Mouse (Mus musculus): Measurements from ENCODE around the gene Rag1. TPM values are rescaled to one million over a fixed set of nuclear protein-coding genes. Genes with fewer than 3 reads are reported as not detected.

Gene Rag1
- polyA plus RNA-seq, 1 experiment: 0.21 TPM

DNA sequence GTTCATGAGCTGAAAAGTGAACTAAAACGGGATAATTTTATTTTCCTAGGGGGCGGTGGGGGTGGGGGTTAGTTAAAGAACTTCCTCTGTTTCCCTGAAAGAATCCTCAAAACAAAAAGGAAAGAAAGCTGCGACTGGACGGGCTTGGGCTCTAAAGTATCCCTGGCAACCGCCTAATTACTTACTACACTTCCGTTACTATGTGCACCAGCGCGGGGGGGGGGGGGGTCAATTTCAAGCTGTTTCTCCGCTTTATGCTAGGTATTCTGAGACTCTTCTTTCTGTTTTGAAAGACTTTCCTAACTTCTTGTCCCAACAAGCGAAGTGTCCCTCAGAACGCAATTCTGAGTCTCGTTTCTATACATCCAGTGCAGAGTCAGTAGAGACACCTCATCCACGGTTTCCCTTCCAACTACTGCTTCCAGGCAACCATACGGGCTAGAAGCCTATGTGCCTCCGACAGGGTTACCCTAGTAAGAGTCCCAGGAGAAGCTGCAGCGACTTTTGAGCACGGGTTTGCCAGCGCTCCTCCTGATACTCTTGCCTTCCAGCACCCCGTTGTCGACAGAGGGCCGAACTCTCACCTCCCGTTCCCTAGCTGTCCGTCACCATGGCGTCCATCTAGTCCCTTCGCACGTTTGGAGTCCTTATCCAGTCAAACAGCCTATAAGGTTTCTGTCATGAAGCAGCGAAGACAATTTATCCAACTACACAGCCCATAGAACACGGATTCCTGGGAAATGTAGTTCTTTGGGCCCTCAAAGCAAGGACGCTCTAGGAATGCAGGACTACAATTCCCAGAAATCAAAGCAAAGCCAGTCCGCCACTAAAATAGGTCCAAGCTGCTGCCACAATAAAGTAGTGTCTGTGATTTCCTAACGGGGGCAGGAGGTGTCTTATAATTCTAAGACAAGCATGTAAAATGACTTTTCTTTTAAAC is 20.7 kb downstream of the Rag1 start:
- Histone ChIP-seq H3K4me3 (replicated peaks; ENCODE audit: insufficient read depth, low read depth, low read length) (peak overlapping the region; percentile 94), H3K27ac (ENCODE audit: insufficient read depth, low read length) (peak overlapping the region; percentile 94), H3K27me3 (ENCODE audit: control insufficient read depth, insufficient read depth, low read length) (no peaks in the 10 kb centered on the region), H3K4me1 (ENCODE audit: control insufficient read depth, insufficient read depth, low read length) (peaks cover 3% of the 10 kb centered on the region)
- peak; percentile 91 to 96 for DNase-seq
- under 1% methylated on average over 31 of the region's 31 CpGs for WGBS
- no peak for TF ChIP-seq CTCF (IDR thresholded peaks at IDR 0.05; ENCODE audit: borderline replicate concordance, insufficient read depth, low read depth, low read length)
- peak; percentile 83; the same call in 1 of the 2 replicates for TF ChIP-seq POLR2A (IDR thresholded peaks at IDR 0.05; ENCODE audit: borderline replicate concordance, insufficient read depth, low read length)

DNA sequence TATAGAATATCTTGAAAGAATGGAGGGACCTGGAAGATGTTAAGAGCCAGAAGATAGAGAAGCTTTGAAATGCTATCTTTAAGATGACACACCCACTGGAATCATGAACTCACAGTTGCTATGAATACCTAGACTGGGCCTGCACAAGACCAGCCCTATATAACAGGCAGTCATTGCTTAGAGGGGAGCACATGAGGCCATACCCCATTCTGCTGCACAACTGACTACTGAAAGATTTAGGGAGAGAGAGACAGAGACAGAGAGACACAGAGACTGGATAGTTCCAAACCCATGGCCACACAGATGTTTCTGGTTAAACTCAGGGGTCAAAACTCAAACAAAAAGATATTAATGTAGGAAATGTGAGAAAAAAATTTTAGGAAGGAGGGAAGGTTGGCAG is 22.1 kb downstream of the Rag1 start:
- TF ChIP-seq POLR2A (IDR thresholded peaks at IDR 0.05; ENCODE audit: borderline replicate concordance, insufficient read depth, low read length): no peak
- no peak for TF ChIP-seq CTCF (IDR thresholded peaks at IDR 0.05; ENCODE audit: borderline replicate concordance, insufficient read depth, low read depth, low read length)

DNA sequence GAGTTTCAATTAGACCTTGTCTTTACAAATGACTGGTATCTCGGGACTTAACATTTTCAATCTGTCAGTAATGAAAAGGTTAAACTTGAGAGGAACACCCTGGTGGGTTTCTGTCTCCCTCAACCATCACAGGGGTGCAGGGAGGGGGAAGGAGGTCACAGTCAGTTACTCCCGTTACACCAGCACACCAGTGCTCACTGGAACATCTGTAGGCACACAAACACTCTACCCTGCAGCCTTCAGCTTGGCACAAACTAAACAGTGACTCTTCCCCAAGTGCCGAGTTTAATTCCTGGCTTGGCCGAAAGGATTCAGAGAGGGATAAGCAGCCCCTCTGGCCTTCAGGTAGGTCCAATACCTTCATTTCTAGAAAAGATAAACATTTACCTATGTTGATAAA is 24.8 kb downstream of the Rag1 start, which contains the start of gene Rag2:
TSS of gene Rag2 (plus strand) at position 193 of the 400 bp plus-strand sequence.
- DNase-seq: no peak
- Histone ChIP-seq H3K27ac (ENCODE audit: insufficient read depth, low read length) (no peak within 1 kb of the TSS), H3K4me1 (ENCODE audit: control insufficient read depth, insufficient read depth, low read length) (peaks cover 3% of the 10 kb centered on the region), H3K27me3 (ENCODE audit: control insufficient read depth, insufficient read depth, low read length) (no peaks in the 10 kb centered on the region), H3K4me3 (replicated peaks; ENCODE audit: insufficient read depth, low read depth, low read length) (no peak within 1 kb of the TSS)
- 63% methylated on average over 4 of the region's 4 CpGs for WGBS
- TF ChIP-seq POLR2A (IDR thresholded peaks at IDR 0.05; ENCODE audit: borderline replicate concordance, insufficient read depth, low read length) (no peak), CTCF (IDR thresholded peaks at IDR 0.05; ENCODE audit: borderline replicate concordance, insufficient read depth, low read depth, low read length) (no peak)

More for the DNA sequence above, 22.1 kb downstream of the Rag1 start:
- no peaks in the 10 kb centered on the region for H3K27me3 ChIP-seq (ENCODE audit: control insufficient read depth, insufficient read depth, low read length)
- peaks cover 3% of the 10 kb centered on the region for H3K4me1 ChIP-seq (ENCODE audit: control insufficient read depth, insufficient read depth, low read length)
- no peak for DNase-seq
- no peak overlapping the region for H3K27ac ChIP-seq (ENCODE audit: insufficient read depth, low read length)
- no peak overlapping the region for H3K4me3 ChIP-seq (replicated peaks; ENCODE audit: insufficient read depth, low read depth, low read length)

DNA sequence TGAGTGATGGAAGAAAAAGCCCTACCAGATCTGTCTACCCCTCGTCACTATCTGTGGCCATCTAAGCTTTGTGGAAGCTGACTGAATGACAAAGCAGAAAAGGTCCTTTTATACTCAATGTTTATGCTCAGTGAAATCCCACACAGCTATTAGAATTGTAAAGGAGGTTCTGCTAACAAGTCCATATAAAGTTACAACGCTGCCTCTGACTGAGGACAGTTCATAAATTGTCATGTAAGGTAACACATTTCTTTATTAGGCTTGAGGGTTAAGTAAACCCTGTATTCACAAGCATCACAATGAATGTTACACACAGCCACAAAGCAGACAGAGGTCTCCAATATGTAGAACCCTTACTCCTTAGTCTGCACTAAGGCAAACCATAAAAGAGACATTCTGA is 25.3 kb downstream of the Rag1 start:
- Histone ChIP-seq H3K4me1 (ENCODE audit: control insufficient read depth, insufficient read depth, low read length) (peaks cover 3% of the 10 kb centered on the region), H3K4me3 (replicated peaks; ENCODE audit: insufficient read depth, low read depth, low read length) (no peak overlapping the region), H3K27me3 (ENCODE audit: control insufficient read depth, insufficient read depth, low read length) (no peaks in the 10 kb centered on the region), H3K27ac (ENCODE audit: insufficient read depth, low read length) (no peak overlapping the region)
- WGBS: 74% methylated on average over 2 of the region's 2 CpGs
- no peak for DNase-seq
- TF ChIP-seq CTCF (IDR thresholded peaks at IDR 0.05; ENCODE audit: borderline replicate concordance, insufficient read depth, low read depth, low read length): no peak
- TF ChIP-seq POLR2A (IDR thresholded peaks at IDR 0.05; ENCODE audit: borderline replicate concordance, insufficient read depth, low read length): no peak

DNA sequence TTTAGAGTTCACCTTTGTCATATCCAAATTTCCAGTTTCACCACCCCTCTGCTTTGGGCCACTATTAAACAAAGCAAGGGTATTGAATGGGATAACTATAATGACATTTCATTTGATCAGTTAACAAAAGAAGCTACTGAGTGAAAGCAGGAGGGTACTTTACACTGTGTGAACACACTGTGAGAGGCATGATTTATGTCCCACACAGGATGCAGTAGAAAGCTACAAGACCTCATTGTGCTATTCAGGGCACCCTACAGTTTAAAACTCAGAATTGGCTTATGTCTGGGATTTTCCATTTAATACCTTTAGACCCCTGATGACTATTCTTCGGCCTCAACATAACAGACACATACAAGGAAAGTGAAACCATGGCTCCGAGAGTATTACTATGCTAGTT is 26.3 kb downstream of the Rag1 start:
- TF ChIP-seq CTCF (IDR thresholded peaks at IDR 0.05; ENCODE audit: borderline replicate concordance, insufficient read depth, low read depth, low read length): no peak
- TF ChIP-seq POLR2A (IDR thresholded peaks at IDR 0.05; ENCODE audit: borderline replicate concordance, insufficient read depth, low read length): no peak
- Histone ChIP-seq H3K4me1 (ENCODE audit: control insufficient read depth, insufficient read depth, low read length) (peaks cover 3% of the 10 kb centered on the region), H3K27me3 (ENCODE audit: control insufficient read depth, insufficient read depth, low read length) (no peaks in the 10 kb centered on the region), H3K4me3 (replicated peaks; ENCODE audit: insufficient read depth, low read depth, low read length) (no peak overlapping the region), H3K27ac (ENCODE audit: insufficient read depth, low read length) (no peak overlapping the region)
- no peak for DNase-seq
- 72% methylated on average over 2 of the region's 2 CpGs for WGBS

DNA sequence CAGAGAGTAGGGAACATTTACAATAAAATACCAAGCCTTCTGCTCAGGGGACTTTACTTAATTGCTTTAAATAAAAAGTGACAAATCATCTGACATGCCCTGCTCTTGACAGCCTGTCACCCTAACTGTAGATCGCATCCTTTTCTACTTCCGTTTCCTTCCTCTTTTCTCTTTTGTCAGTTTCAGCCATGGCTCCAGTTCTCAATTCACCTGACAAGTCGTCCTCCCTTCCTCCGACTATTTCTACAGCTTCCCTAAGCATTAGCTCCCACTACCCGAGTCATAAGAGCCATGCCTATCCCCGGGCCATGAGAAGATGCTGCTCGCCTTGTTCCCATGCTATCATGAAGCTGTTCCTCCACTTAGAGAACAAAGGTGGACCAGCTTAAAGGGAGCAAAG is 27.7 kb downstream of the Rag1 start:
- TF ChIP-seq POLR2A (IDR thresholded peaks at IDR 0.05; ENCODE audit: borderline replicate concordance, insufficient read depth, low read length): no peak
- TF ChIP-seq CTCF (IDR thresholded peaks at IDR 0.05; ENCODE audit: borderline replicate concordance, insufficient read depth, low read depth, low read length): no peak
- Histone ChIP-seq H3K4me1 (ENCODE audit: control insufficient read depth, insufficient read depth, low read length) (no peaks in the 10 kb centered on the region; the same call in 1 of the 2 replicates), H3K4me3 (replicated peaks; ENCODE audit: insufficient read depth, low read depth, low read length) (no peak overlapping the region), H3K27me3 (ENCODE audit: control insufficient read depth, insufficient read depth, low read length) (no peaks in the 10 kb centered on the region), H3K27ac (ENCODE audit: insufficient read depth, low read length) (no peak overlapping the region)
- no peak for DNase-seq
- WGBS: 75% methylated on average over 7 of the region's 7 CpGs

DNA sequence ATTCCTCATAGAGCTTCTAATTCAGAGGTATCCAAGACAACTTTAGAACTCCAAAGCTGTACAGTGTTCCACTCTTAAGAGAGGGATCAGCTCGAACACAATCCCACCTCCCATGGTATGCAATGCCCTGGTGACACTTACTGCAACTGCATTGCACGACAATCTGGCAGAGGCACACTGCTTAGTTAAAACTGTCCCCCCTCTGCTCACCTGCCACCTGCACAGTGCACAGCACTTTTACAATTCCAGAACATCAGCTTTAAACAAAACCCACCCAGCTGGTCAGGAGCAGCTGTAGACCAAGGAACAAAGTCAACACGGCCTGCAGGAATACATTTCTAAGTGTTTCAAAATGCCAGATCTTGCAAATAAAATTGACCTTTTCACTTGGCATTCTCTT is 28.4 kb downstream of the Rag1 start:
- WGBS: 80% methylated on average over 3 of the region's 3 CpGs
- no peaks in the 10 kb centered on the region for H3K27me3 ChIP-seq (ENCODE audit: control insufficient read depth, insufficient read depth, low read length)

DNA sequence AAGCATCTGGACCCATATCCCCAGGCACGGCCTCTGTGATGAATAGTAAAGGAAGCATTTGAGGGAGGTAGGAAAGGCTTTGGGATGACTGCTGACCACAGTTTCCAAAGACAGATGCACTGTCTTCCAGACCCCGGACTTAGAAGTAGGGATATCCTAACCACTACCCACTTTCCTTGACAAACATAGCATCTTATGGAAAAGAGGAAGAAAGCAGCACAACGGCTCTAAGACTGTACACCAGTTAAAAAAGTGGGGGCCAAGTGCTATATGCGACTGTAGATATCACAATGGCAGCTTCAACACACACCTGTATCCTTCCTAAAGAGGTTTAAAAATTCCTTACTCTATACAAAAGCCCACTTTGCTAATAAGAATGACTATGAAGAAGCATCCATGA is 30.9 kb downstream of the Rag1 start:
- no peaks in the 10 kb centered on the region for H3K4me1 ChIP-seq (ENCODE audit: control insufficient read depth, insufficient read depth, low read length)
- no peak overlapping the region for H3K4me3 ChIP-seq (replicated peaks; ENCODE audit: insufficient read depth, low read depth, low read length)
- H3K27ac ChIP-seq (ENCODE audit: insufficient read depth, low read length): no peak overlapping the region
- TF ChIP-seq CTCF (IDR thresholded peaks at IDR 0.05; ENCODE audit: borderline replicate concordance, insufficient read depth, low read depth, low read length) (no peak), POLR2A (IDR thresholded peaks at IDR 0.05; ENCODE audit: borderline replicate concordance, insufficient read depth, low read length) (no peak)
- WGBS: 90% methylated on average over 4 of the region's 4 CpGs
- H3K27me3 ChIP-seq (ENCODE audit: control insufficient read depth, insufficient read depth, low read length): no peaks in the 10 kb centered on the region
- DNase-seq: no peak

More for the DNA sequence above, 28.4 kb downstream of the Rag1 start:
- Histone ChIP-seq H3K4me1 (ENCODE audit: control insufficient read depth, insufficient read depth, low read length) (no peaks in the 10 kb centered on the region; the same call in 1 of the 2 replicates), H3K4me3 (replicated peaks; ENCODE audit: insufficient read depth, low read depth, low read length) (no peak overlapping the region), H3K27ac (ENCODE audit: insufficient read depth, low read length) (no peak overlapping the region)
- no peak for DNase-seq
- TF ChIP-seq POLR2A (IDR thresholded peaks at IDR 0.05; ENCODE audit: borderline replicate concordance, insufficient read depth, low read length) (no peak), CTCF (IDR thresholded peaks at IDR 0.05; ENCODE audit: borderline replicate concordance, insufficient read depth, low read depth, low read length) (no peak)

Measured in cerebellum, adult 2 months (tissue).